Mouse (Mus musculus) heart, embryonic 10.5 days (tissue): ENCODE results near the gene Pigp. TPM values are rescaled to one million over a fixed set of nuclear protein-coding genes. Genes with fewer than 3 reads are reported as not detected.
"Not testable (repeated sequence)": the region's sequence is repeated elsewhere in the genome, so short reads cannot be mapped to it uniquely, and the experiment has no call there.

Experiments used
- DNase-seq: peaks from one replicate; pipeline ENCODE4 v3.0.0-alpha.2; 2017; ENCODE audit warnings: low spot score
- H3K27ac ChIP-seq: fragments of 300-500 bp; sonication (generic); 2 replicates; pipeline ENCODE4 v1.5.1; 2016; ENCODE audit warnings: mild to moderate bottlenecking
- H3K27me3 ChIP-seq: fragments of 300-500 bp; sonication (generic); 2 replicates; pipeline ENCODE4 v1.6.1; 2016; ENCODE audit warnings: mild to moderate bottlenecking; ENCODE audit not compliant: poor library complexity, insufficient read depth, severe bottlenecking
- H3K36me3 ChIP-seq: fragments of 300-500 bp; sonication (generic); 2 replicates; pipeline ENCODE4 v1.6.1; 2016; ENCODE audit warnings: mild to moderate bottlenecking, moderate library complexity
- H3K4me1 ChIP-seq: fragments of 300-500 bp; sonication (generic); 2 replicates; pipeline ENCODE4 v1.6.1; 2016; ENCODE audit warnings: mild to moderate bottlenecking
- H3K4me3 ChIP-seq: fragments of 300-500 bp; sonication (generic); 2 replicates; pipeline ENCODE4 v1.5.1; 2016; ENCODE audit warnings: mild to moderate bottlenecking, moderate library complexity
- H3K9me3 ChIP-seq: fragments of 300-500 bp; sonication (generic); 2 replicates; pipeline ENCODE4 v1.6.1; 2016; ENCODE audit warnings: mild to moderate bottlenecking, moderate library complexity
- WGBS: fragments of 180-500 bp; shearing (Covaris S2); methylation state at CpG from one replicate; pipeline ENCODE4 v1.1.7; 2016; 5-methylcytosine and 5-hydroxymethylcytosine counted together
- polyA plus RNA-seq: library from polyadenylated mRNA; unstranded; fragments of >200 nt; fragmentation: Nextera tagmentation; extraction: Ambion mirVana; gene quantifications from 2 replicates; pipeline ENCODE4 v1.2.1, GENCODE M21; 2016

The Pigp gene
- polyA plus RNA-seq, 1 experiment from 2014 or later, result 95.2 TPM

DNA sequence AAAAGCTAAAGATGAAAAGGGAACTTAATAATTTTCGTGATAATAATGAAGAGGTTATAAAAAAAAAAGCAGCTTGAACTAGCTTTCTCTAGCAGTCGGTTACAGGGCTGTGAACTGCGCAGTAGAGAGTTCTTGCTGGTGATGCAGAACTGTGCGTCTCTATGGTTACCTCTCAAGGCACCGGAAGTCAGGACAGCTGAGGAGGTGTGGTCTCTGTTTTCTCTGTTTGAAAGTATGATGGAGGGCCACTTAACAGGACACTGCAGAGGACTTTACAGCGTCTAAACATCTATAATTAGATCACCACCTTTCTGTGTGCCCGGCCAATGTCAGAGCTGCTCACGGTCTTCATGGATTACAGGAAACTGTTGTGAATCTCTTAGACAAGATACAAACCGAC lies 17.2 kb downstream of the Pigp start:
- WGBS, result 32% methylated on average over 9 of the region's 9 CpGs
- Histone ChIP-seq H3K27ac (0 out of 2 replicates have a peak overlapping the region, but pooled peaks have one; percentile 22), H3K4me3 (peak overlapping the region; percentile 15; the same call in 1 of the 2 replicates), H3K36me3 (no peaks in the 10 kb centered on the region), H3K9me3 (no peaks in the 10 kb centered on the region), H3K4me1 (peaks cover 25% of the 10 kb centered on the region; the same call in 1 of the 2 replicates), H3K27me3 (0 out of 2 replicates have a peak, but pooled peaks cover 3% of the 10 kb centered on the region)
- peak; percentile 78 for DNase-seq

DNA sequence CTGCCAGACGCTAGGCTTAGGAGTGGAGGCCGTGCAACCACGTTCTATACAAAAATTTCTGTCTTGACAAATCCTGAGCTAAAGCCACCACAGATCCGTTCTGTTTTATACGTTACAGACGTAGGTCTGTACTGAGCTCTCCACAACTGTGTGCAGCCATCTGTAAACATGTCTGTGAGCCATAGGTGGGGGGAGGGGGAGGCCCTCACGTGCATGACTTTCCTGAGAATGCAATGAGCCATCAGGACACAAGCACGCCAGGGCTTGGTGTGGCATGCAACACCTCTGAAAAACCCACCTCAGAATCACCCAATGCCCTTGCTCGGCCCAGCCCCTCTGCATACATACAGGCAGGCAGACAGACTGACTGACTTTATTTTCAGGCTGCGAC lies 21.4 kb downstream of the Pigp start:
- H3K9me3 ChIP-seq, result no peaks in the 10 kb centered on the region
- H3K27ac ChIP-seq, result no peak overlapping the region
- H3K4me1 ChIP-seq, result peaks cover 10% of the 10 kb centered on the region; the same call in 1 of the 2 replicates
- H3K4me3 ChIP-seq, result no peak overlapping the region
- 73% methylated on average over 10 of the region's 10 CpGs for WGBS
- 0 out of 2 replicates have a peak, but pooled peaks cover 3% of the 10 kb centered on the region for H3K27me3 ChIP-seq
- no peak for DNase-seq
- no peaks in the 10 kb centered on the region for H3K36me3 ChIP-seq

DNA sequence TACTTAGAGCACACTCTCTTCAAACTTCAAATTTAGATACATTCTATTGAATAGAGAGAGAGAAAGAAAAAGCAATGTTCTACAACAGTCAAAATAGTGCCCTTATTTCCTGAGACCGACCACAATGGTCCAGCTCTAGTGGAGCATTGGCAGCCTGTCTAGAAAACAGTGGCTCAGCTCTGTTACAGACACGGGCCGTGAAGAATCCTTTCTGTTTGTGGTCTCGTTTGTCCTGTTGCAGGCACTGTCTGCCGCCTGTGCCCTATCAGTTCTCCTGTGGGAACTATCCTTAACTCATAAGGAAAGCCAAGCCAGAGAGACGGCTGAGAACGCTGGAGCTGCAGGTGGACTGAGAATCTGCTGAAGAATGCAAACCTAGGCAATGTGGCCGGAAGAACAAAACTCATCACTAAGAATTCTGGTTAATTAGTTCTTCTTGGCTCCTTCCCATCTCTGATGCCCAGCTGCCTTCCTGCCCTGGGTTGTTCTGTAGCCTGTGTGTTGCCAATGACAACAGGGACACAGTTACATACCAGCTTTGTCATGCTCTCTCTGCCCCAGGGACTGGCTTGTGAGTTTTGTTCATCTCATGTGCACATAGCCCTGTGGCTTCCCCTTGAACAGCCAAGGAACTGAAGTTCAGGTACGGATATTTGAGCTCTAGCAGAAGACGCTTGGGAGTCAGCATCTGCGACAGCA lies 21.9 kb downstream of the Pigp start:
- Histone ChIP-seq H3K27ac (no peak overlapping the region), H3K4me3 (no peak overlapping the region), H3K36me3 (no peaks in the 10 kb centered on the region), H3K4me1 (peaks cover 10% of the 10 kb centered on the region; the same call in 1 of the 2 replicates), H3K9me3 (no peaks in the 10 kb centered on the region), H3K27me3 (0 out of 2 replicates have a peak, but pooled peaks cover 3% of the 10 kb centered on the region)
- WGBS, result 63% methylated on average over 11 of the region's 11 CpGs
- no peak for DNase-seq

DNA sequence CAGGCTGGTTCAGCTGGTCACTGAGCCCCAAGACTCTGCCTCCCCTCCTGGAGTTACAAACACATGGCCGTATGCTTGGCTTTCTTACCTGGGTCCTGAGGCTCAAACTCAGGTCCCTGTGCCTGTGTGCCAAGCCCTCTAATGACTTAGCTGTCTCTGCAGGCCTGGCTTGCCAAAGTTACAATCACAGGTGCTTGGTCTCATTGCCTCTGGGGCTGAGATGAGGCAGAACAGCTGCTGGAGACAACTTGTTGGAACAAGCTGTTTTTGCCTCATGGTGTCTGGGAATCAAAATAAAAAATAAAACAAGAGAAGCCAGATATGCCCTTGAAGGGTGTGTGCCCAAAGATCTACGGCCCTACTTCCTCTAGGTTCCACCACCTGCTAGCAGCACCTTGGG lies 22.9 kb downstream of the Pigp start:
- Histone ChIP-seq H3K9me3 (no peaks in the 10 kb centered on the region), H3K27ac (no peak overlapping the region), H3K27me3 (0 out of 2 replicates have a peak, but pooled peaks cover 3% of the 10 kb centered on the region), H3K4me1 (peaks cover 9% of the 10 kb centered on the region; the same call in 1 of the 2 replicates), H3K36me3 (no peaks in the 10 kb centered on the region), H3K4me3 (no peak overlapping the region)
- 86% methylated on average over 2 of the region's 2 CpGs for WGBS
- no peak for DNase-seq

DNA sequence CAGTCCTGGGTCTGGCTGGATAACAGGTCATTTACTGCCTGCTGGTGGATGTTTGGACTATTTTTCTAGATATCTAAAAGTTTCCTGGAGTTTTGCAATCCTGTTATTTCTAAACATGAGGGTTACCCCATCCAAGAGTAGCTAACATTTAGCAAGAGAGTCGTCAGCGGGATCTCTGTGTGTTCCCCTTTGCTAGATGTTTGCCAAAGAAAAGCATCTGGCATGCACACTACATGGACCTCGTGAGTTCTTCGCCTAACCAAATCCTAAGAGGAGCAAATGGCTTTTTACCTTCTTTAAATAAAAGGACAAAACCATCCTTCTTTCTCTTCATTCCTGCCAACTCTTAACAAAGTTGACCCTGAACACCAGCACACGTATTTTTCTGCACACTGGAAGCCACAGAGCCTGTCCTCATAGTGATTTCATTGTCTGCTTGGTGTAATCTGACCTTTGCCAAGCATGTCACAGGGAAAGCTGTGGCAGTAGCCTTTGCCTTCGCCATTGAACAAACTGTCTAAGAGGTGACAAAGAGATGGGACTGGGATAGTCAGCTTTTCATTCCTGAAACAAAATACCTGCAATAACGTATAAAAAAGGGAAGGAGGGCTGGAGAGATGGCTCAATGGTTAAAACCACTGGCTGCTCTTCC lies 24.4 kb downstream of the Pigp start:
- Histone ChIP-seq H3K36me3 (no peaks in the 10 kb centered on the region), H3K4me3 (no peak overlapping the region), H3K9me3 (no peaks in the 10 kb centered on the region), H3K27ac (no peak overlapping the region), H3K27me3 (0 out of 2 replicates have a peak, but pooled peaks cover 3% of the 10 kb centered on the region), H3K4me1 (peaks cover 4% of the 10 kb centered on the region; the same call in 1 of the 2 replicates)
- DNase-seq, result no peak
- 80% methylated on average over 7 of the region's 7 CpGs for WGBS

DNA sequence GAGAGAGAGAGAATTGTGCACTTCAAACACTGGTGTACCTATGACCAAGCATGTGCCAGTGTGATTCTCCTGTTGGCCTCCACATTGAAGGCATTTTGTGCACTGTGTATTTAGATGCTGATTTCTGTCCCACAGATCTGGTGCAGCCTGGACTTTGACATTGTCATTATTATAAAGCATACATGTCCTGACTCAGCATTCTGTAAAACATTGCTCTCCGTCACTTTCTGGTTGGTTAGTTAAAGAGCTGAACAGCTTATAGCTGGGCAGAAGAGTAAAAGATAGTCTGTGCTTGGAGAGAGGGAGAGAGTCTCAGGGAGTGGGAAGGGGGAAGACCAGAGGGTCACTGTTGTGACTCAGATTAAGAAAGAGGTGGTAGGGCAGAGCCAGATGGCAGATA lies 25.9 kb downstream of the Pigp start:
- H3K4me1 ChIP-seq, result peaks cover 4% of the 10 kb centered on the region; the same call in 1 of the 2 replicates

DNA sequence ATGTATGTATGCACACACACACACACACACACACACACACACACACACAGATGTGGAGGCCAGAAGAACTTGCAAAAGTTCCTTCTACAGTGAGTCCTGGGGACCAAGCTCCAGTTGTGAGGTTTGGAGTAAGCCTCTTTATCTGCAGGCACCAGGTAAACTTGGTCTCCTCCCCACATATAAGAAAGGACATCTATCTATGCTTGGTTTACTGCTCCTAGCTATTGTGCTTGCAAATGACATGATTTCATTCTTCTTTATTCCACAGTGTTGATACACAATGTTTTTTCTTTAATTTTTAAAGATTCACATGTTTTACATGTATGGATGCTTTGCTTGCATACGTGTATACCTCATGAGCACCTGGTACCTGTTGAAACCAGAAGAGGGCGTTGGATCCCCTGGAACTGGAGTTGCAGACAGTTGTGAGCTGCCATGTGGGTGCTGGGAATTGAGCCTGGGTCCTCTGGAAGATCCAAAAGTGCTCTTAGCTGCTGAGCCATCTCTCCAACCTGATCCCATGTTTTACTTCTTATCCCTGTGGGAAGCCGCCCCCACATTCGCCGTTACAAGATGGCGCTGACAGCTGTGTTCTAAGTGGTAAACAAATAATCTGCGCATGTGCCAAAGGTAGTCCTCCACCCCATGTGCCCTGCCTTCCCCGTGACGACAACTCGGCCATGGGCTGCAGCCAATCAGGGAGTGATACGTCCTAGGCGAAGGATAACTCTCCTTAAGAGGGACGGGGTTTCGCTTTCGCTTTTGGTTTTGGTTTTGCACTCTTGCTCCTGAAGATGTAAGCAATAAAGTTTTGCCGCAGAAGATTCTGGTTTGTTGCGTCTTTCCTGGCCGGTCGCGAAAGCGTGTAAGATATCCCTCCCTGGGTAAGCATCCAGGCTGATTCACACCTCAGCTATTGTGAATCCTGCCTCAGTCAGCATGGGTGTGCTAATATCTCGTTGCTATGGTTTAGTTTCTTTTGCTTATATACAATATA lies 32.2 kb downstream of the Pigp start:
- 86% methylated on average over 22 of the region's 22 CpGs for WGBS
- not testable (repeated sequence) for H3K27me3 ChIP-seq

More for the DNA sequence above, 25.9 kb downstream of the Pigp start:
- no peak for DNase-seq
- WGBS, result 79% methylated on average over 1 of the region's 1 CpGs
- Histone ChIP-seq H3K4me3 (no peak overlapping the region), H3K27ac (no peak overlapping the region), H3K27me3 (no peaks in the 10 kb centered on the region), H3K9me3 (no peaks in the 10 kb centered on the region), H3K36me3 (no peaks in the 10 kb centered on the region)

DNA sequence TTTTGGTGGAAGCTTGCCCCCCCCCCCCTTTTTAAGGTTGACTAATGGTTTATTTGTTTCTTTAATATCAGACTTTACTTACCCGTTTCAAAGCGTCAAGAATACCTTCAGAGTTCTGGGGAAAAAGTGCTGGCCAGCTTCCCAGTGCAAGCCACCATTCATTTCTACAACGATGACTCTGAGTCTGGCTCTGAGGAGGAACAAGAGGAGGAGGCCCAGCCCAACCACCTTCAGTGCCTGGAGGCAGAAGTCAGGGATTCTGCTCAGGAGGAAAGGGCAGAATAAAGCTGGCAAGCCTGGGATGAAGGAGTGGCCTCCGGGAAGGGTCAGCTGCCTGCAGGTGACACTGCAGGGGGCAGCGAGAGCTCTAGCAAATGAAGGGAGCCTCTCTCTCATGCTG lies 36.0 kb downstream of the Pigp start:
- no peaks in the 10 kb centered on the region for H3K4me1 ChIP-seq
- H3K4me3 ChIP-seq, result no peak overlapping the region
- peaks cover 3% of the 10 kb centered on the region; the same call in 1 of the 2 replicates for H3K27me3 ChIP-seq
- H3K27ac ChIP-seq, result no peak overlapping the region
- no peak for DNase-seq
- WGBS, result 42% methylated on average over 5 of the region's 5 CpGs
- H3K9me3 ChIP-seq, result no peaks in the 10 kb centered on the region
- peaks cover 5% of the 10 kb centered on the region; the same call in 1 of the 2 replicates for H3K36me3 ChIP-seq

More for the DNA sequence above, 32.2 kb downstream of the Pigp start:
- H3K36me3 ChIP-seq, H3K4me1 ChIP-seq, DNase-seq, H3K9me3 ChIP-seq, H3K4me3 ChIP-seq, H3K27ac ChIP-seq: not testable (repeated sequence)

DNA sequence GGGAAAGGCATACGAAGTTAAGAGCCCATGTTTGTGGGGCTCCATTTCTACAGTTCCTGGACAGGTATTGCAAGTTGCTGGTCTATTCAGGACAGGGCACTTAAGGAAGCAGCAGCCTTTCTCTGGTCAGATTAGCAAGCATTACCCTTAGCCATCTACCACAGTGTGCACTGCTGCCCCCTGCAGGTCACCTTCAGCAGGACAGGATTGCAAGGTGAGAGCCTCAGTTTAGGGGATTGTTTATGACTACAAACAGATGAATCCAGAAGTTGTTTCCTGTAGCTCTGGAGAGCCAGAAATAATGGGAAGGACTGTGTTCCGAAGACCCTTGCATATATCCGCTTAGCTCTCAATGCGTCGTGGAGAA lies 39.8 kb downstream of the Pigp start:
- 57% methylated on average over 5 of the region's 5 CpGs for WGBS
- Histone ChIP-seq H3K9me3 (no peaks in the 10 kb centered on the region), H3K36me3 (peaks cover 5% of the 10 kb centered on the region; the same call in 1 of the 2 replicates), H3K4me1 (peaks cover 22% of the 10 kb centered on the region), H3K4me3 (no peak overlapping the region), H3K27me3 (peaks cover 39% of the 10 kb centered on the region), H3K27ac (no peak overlapping the region)
- DNase-seq, result no peak

DNA sequence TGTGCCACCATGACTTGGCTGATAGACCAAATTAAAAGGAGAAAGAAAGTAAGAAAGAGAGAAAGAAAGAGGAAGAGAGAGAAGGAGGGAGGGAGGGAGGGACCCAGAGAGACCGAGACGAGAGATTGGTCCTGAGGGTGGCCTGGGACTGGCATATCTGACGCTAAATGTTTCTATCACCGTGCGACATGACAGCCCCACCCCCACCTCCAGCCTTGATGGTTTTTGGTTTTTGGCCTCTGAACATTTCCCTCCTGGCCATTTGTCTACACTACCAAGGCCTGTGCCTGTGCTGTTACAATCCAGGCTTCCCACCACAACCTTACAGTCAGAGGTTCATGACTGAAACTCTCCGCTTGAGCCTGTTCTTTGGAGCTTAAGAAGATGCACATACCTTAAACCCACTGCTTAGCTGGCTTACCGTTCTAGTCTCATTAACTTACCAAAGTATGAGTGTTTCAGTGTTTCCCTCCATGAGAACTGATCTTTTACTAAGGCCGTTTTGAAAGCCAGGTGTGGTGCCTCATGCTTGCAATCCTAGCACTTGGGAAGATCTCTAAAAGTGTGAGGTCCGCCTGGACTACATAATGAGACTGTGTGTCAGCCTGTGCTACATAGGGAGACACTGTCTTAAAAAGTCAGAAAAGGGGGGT lies 40.3 kb downstream of the Pigp start:
- WGBS, result 67% methylated on average over 9 of the region's 9 CpGs
- no peak for DNase-seq
- H3K4me3 ChIP-seq, result no peak overlapping the region
- H3K27ac ChIP-seq, result no peak overlapping the region
- H3K4me1 ChIP-seq, result peaks cover 22% of the 10 kb centered on the region
- H3K27me3 ChIP-seq, result peaks cover 44% of the 10 kb centered on the region
- H3K9me3 ChIP-seq, result no peaks in the 10 kb centered on the region
- peaks cover 5% of the 10 kb centered on the region; the same call in 1 of the 2 replicates for H3K36me3 ChIP-seq

DNA sequence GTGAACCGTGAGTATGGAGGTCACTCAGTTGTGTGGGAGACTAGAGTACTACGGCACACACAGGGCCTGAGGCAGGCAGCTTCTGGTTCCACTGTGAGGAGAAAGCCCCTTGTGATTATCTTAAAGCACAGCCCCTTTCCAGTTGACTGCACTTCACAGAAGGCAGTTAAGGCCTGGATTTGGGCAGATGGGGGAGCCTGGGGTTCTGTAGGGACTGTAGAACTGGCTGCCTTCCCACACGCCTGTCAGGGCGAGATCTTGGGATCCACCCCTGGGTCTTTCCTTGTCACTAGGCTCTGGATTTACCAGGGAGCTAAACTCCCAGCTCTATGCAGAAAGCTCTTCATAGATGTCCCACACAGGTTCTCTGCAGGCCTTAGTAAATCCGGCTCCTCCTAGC lies 41.2 kb downstream of the Pigp start:
- Histone ChIP-seq H3K4me1 (peaks cover 22% of the 10 kb centered on the region), H3K4me3 (no peak overlapping the region), H3K27ac (no peak overlapping the region), H3K9me3 (no peaks in the 10 kb centered on the region), H3K36me3 (no peaks in the 10 kb centered on the region), H3K27me3 (peaks cover 47% of the 10 kb centered on the region)
- 71% methylated on average over 5 of the region's 5 CpGs for WGBS
- no peak for DNase-seq
